Mouse (Mus musculus): ENCODE measurements around the gene Serpina10. TPM values are rescaled to one million over a fixed set of nuclear protein-coding genes. Genes with fewer than 3 reads are reported as not detected.
"Not testable (repeated sequence)": the region's sequence is repeated elsewhere in the genome, so short reads cannot be mapped to it uniquely, and the experiment has no call there.

Serpina10 gene
- total and polyA plus RNA-seq, 3 experiments: not detected

- TF ChIP-seq HCFC1 (IDR thresholded peaks at IDR 0.05; ENCODE audit: low read depth, low read length) (no peak), EP300 (IDR thresholded peaks at IDR 0.05; ENCODE audit: low read length) (no peak), NRF1 (IDR thresholded peaks at IDR 0.05; ENCODE audit: low read depth, low read length) (no peak), GABPA (IDR thresholded peaks at IDR 0.05; ENCODE audit: insufficient replicate concordance, low read depth, low read length) (no peak), SIN3A (IDR thresholded peaks at IDR 0.05; ENCODE audit: low read length) (no peak), TBP (conservative IDR thresholded peaks at IDR 0.05; ENCODE audit: low read depth, low read length) (no peak), JUND (conservative IDR thresholded peaks at IDR 0.05; ENCODE audit: low read depth, low read length) (no peak), PAX5 (IDR thresholded peaks at IDR 0.05; ENCODE audit: low read length) (no peak)
- in situ Hi-C loops (cut with MboI; ENCODE audit: low pct_ligation_motif_present, low pct_unique_long_range_greater_than_20kb, low sequenced_read_pairs) (no loop called here), dilution Hi-C loops (cut with MboI; ENCODE audit: extremely low pct_ligation_motif_present, extremely low pct_unique_long_range_greater_than_20kb, low sequenced_read_pairs) (no loop called here)
- Histone ChIP-seq H3K9me3 (replicated peaks; ENCODE audit: low read length) (peaks cover 7% of the 10 kb centered on the region), H3K4me2 (ENCODE audit: insufficient read depth, low read depth, poor library complexity, severe bottlenecking) (no peak overlapping the region), H3K79me2 (replicated peaks; ENCODE audit: control insufficient read depth, extremely low read depth, insufficient read depth, poor library complexity, severe bottlenecking) (no peaks in the 10 kb centered on the region), H3K4me3 (replicated peaks in 1 of 3; ENCODE audit: low read depth in 2 of 3, low read length in 2 of 3, poor library complexity in 1 of 3) (no peak overlapping the region), H3K27ac (ENCODE audit: insufficient read depth, low read depth) (no peak overlapping the region), H3K4me1 (ENCODE audit: control insufficient read depth in 1 of 2, insufficient read depth in 2 of 2) (no peaks in the 10 kb centered on the region), H3K9ac (ENCODE audit: insufficient read depth, low read depth) (no peak overlapping the region), H3K27me3 (replicated peaks) (peaks cover 65% of the 10 kb centered on the region), H3K36me3 (replicated peaks in 1 of 2; ENCODE audit: control insufficient read depth in 1 of 2, insufficient read depth in 1 of 2, low read length in 1 of 2) (no peaks in the 10 kb centered on the region)
- DNase-seq (ENCODE audit: extremely low read depth): no peak
Observed at GRCm38 (mm10) chr12:103665286-103665685, 34.0 kb upstream of the Serpina10 start.

DNA sequence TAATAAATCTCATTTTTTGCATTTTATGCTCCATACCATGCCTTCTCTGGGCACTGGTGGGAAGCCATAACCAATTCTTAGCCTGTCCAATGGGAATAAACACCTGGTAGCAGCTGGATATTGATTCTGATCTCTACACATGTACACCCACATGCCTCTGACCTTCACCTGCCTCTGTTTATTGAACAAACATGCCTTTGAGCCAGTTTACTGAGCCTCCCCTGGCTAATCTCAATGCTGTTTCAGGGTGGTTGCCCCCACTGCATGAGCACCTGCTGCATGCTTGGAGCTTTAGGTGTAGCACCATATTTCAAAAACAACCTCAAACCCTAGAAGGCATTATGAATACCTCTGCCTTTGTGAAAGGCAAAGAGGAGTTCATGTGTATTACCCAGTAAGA lies 30.8 kb upstream of the Serpina10 start:
- H3K79me2 ChIP-seq (replicated peaks; ENCODE audit: control insufficient read depth, extremely low read depth, insufficient read depth, poor library complexity, severe bottlenecking); H3K9ac ChIP-seq (ENCODE audit: insufficient read depth, low read depth); H3K4me1 ChIP-seq (ENCODE audit: control insufficient read depth in 1 of 2, insufficient read depth in 2 of 2); H3K27ac ChIP-seq (ENCODE audit: insufficient read depth, low read depth); H3K4me2 ChIP-seq (ENCODE audit: insufficient read depth, low read depth, poor library complexity, severe bottlenecking); in situ Hi-C loops (cut with MboI; ENCODE audit: low pct_ligation_motif_present, low pct_unique_long_range_greater_than_20kb, low sequenced_read_pairs); H3K4me3 ChIP-seq (replicated peaks in 1 of 3; ENCODE audit: low read depth in 2 of 3, low read length in 2 of 3, poor library complexity in 1 of 3); H3K36me3 ChIP-seq (replicated peaks in 1 of 2; ENCODE audit: control insufficient read depth in 1 of 2, insufficient read depth in 1 of 2, low read length in 1 of 2); dilution Hi-C loops (cut with MboI; ENCODE audit: extremely low pct_ligation_motif_present, extremely low pct_unique_long_range_greater_than_20kb, low sequenced_read_pairs); DNase-seq (ENCODE audit: extremely low read depth); H3K9me3 ChIP-seq (replicated peaks; ENCODE audit: low read length): not testable (repeated sequence)
- peaks cover 65% of the 10 kb centered on the region for H3K27me3 ChIP-seq (replicated peaks)

- no peaks in the 10 kb centered on the region for H3K9me3 ChIP-seq (replicated peaks; ENCODE audit: low read length)
- H3K36me3 ChIP-seq (replicated peaks in 1 of 2; ENCODE audit: control insufficient read depth in 1 of 2, insufficient read depth in 1 of 2, low read length in 1 of 2): no peaks in the 10 kb centered on the region
- H3K9ac ChIP-seq (ENCODE audit: insufficient read depth, low read depth): no peak overlapping the region
- no peak overlapping the region for H3K4me3 ChIP-seq (replicated peaks in 1 of 3; ENCODE audit: low read depth in 2 of 3, low read length in 2 of 3, poor library complexity in 1 of 3)
- dilution Hi-C loops (cut with MboI; ENCODE audit: extremely low pct_ligation_motif_present, extremely low pct_unique_long_range_greater_than_20kb, low sequenced_read_pairs): no loop called here
- H3K27me3 ChIP-seq (replicated peaks): peaks cover 73% of the 10 kb centered on the region
- in situ Hi-C loops (cut with MboI; ENCODE audit: low pct_ligation_motif_present, low pct_unique_long_range_greater_than_20kb, low sequenced_read_pairs): no loop called here
- DNase-seq (ENCODE audit: extremely low read depth): no peak
- no peak overlapping the region for H3K4me2 ChIP-seq (ENCODE audit: insufficient read depth, low read depth, poor library complexity, severe bottlenecking)
- no peaks in the 10 kb centered on the region for H3K79me2 ChIP-seq (replicated peaks; ENCODE audit: control insufficient read depth, extremely low read depth, insufficient read depth, poor library complexity, severe bottlenecking)
- H3K4me1 ChIP-seq (ENCODE audit: control insufficient read depth in 1 of 2, insufficient read depth in 2 of 2): no peaks in the 10 kb centered on the region; a peak in 1 of 4 replicates
- no peak overlapping the region for H3K27ac ChIP-seq (ENCODE audit: insufficient read depth, low read depth)
- TF ChIP-seq ZC3H11A (IDR thresholded peaks at IDR 0.05; ENCODE audit: low read depth, low read length): no peak
- TF ChIP-seq ZMIZ1 (IDR thresholded peaks at IDR 0.05; ENCODE audit: low read depth, low read length): no peak
- no peak for TF ChIP-seq RCOR1 (conservative IDR thresholded peaks at IDR 0.05; ENCODE audit: low read depth, low read length)
- no peak for TF ChIP-seq USF2 (conservative IDR thresholded peaks at IDR 0.05; ENCODE audit: low read depth, low read length)
- TF ChIP-seq EP300 (IDR thresholded peaks at IDR 0.05; ENCODE audit: low read length): no peak
- no peak for TF ChIP-seq POLR2AphosphoS2 (IDR thresholded peaks at IDR 0.05; ENCODE audit: low read depth, low read length)
- TF ChIP-seq NRF1 (IDR thresholded peaks at IDR 0.05; ENCODE audit: low read depth, low read length): no peak
- TF ChIP-seq CHD2 (IDR thresholded peaks at IDR 0.05; ENCODE audit: low read length): no peak
- no peak for TF ChIP-seq ETS1 (conservative IDR thresholded peaks at IDR 0.05; ENCODE audit: low read depth, low read length)
- no peak for TF ChIP-seq MYC (IDR thresholded peaks at IDR 0.05; ENCODE audit: low read depth, low read length)
- no peak for TF ChIP-seq USF1 (IDR thresholded peaks at IDR 0.05; ENCODE audit: low read depth, low read length)
- no peak for TF ChIP-seq NELFE (IDR thresholded peaks at IDR 0.05; ENCODE audit: low read depth, low read length)
- no peak for TF ChIP-seq MAX (IDR thresholded peaks at IDR 0.05; ENCODE audit: low read length)
- TF ChIP-seq GABPA (IDR thresholded peaks at IDR 0.05; ENCODE audit: insufficient replicate concordance, low read depth, low read length): no peak
- TF ChIP-seq UBTF (IDR thresholded peaks at IDR 0.05; ENCODE audit: low read depth, low read length): no peak
- TF ChIP-seq TCF12 (IDR thresholded peaks at IDR 0.05; ENCODE audit: low read depth, low read length): no peak
- TF ChIP-seq CTCF (conservative IDR thresholded peaks at IDR 0.05 in 1 of 2, IDR thresholded peaks at IDR 0.05 in 1 of 2; ENCODE audit: low read depth in 2 of 2, low read length in 2 of 2): no peak
Observed at GRCm38 (mm10) chr12:103660076-103660475, 28.8 kb upstream of the Serpina10 start.

Data from CH12.LX (cell line).